Mouse (Mus musculus): ENCODE results near the gene Adad2. TPM values are rescaled to one million over a fixed set of nuclear protein-coding genes. Genes with fewer than 3 reads are reported as not detected.

Adad2 gene
- polyA plus RNA-seq, 1 experiment, result 1.7 TPM

- H3K36me3 ChIP-seq (ENCODE audit: control insufficient read depth, insufficient read depth, low read length, poor library complexity, severe bottlenecking), result no peaks in the 10 kb centered on the region
- no peaks in the 10 kb centered on the region for H3K9me3 ChIP-seq (replicated peaks; ENCODE audit: control insufficient read depth, insufficient read depth, low read length, poor library complexity, severe bottlenecking)
- TF ChIP-seq POLR2A (IDR thresholded peaks at IDR 0.05; ENCODE audit: insufficient read depth, low read length), result no peak
- no peak for TF ChIP-seq CTCF (IDR thresholded peaks at IDR 0.05; ENCODE audit: low read depth, low read length)
- no peak for TF ChIP-seq EP300 (IDR thresholded peaks at IDR 0.05; ENCODE audit: insufficient read depth, low read depth, low read length)
Measured at GRCm38 (mm10) chr8:119623061-119623460, 10.5 kb downstream of the Adad2 start.

GRCm38 (mm10) chr8:119623744-119624143 is 11.2 kb downstream of the Adad2 start:
- Histone ChIP-seq H3K27ac (ENCODE audit: insufficient read depth, low read length) (no peak overlapping the region), H3K4me1 (ENCODE audit: control insufficient read depth, insufficient read depth, low read length) (peaks cover 10% of the 10 kb centered on the region), H3K9me3 (replicated peaks; ENCODE audit: control insufficient read depth, insufficient read depth, low read length, poor library complexity, severe bottlenecking) (no peaks in the 10 kb centered on the region), H3K27me3 (ENCODE audit: control insufficient read depth, insufficient read depth, low read length, poor library complexity, severe bottlenecking) (no peaks in the 10 kb centered on the region), H3K9ac (ENCODE audit: low read depth, poor library complexity, severe bottlenecking) (no peak overlapping the region), H3K36me3 (ENCODE audit: control insufficient read depth, insufficient read depth, low read length, poor library complexity, severe bottlenecking) (no peaks in the 10 kb centered on the region), H3K4me3 (ENCODE audit: low read depth, low read length) (no peak overlapping the region)
- TF ChIP-seq EP300 (IDR thresholded peaks at IDR 0.05; ENCODE audit: insufficient read depth, low read depth, low read length) (no peak), POLR2A (IDR thresholded peaks at IDR 0.05; ENCODE audit: insufficient read depth, low read length) (no peak), CTCF (IDR thresholded peaks at IDR 0.05; ENCODE audit: low read depth, low read length) (no peak)

More at GRCm38 (mm10) chr8:119623061-119623460, 10.5 kb downstream of the Adad2 start:
- Histone ChIP-seq H3K27ac (ENCODE audit: insufficient read depth, low read length) (no peak overlapping the region), H3K27me3 (ENCODE audit: control insufficient read depth, insufficient read depth, low read length, poor library complexity, severe bottlenecking) (no peaks in the 10 kb centered on the region), H3K4me3 (ENCODE audit: low read depth, low read length) (no peak overlapping the region), H3K4me1 (ENCODE audit: control insufficient read depth, insufficient read depth, low read length) (peaks cover 13% of the 10 kb centered on the region), H3K9ac (ENCODE audit: low read depth, poor library complexity, severe bottlenecking) (no peak overlapping the region)

GRCm38 (mm10) chr8:119624916-119625315 is 12.4 kb downstream of the Adad2 start:
- Histone ChIP-seq H3K9ac (ENCODE audit: low read depth, poor library complexity, severe bottlenecking) (no peak overlapping the region), H3K27me3 (ENCODE audit: control insufficient read depth, insufficient read depth, low read length, poor library complexity, severe bottlenecking) (no peaks in the 10 kb centered on the region), H3K4me1 (ENCODE audit: control insufficient read depth, insufficient read depth, low read length) (peaks cover 10% of the 10 kb centered on the region), H3K36me3 (ENCODE audit: control insufficient read depth, insufficient read depth, low read length, poor library complexity, severe bottlenecking) (no peaks in the 10 kb centered on the region), H3K27ac (ENCODE audit: insufficient read depth, low read length) (no peak overlapping the region), H3K9me3 (replicated peaks; ENCODE audit: control insufficient read depth, insufficient read depth, low read length, poor library complexity, severe bottlenecking) (no peaks in the 10 kb centered on the region), H3K4me3 (ENCODE audit: low read depth, low read length) (no peak overlapping the region)
- TF ChIP-seq EP300 (IDR thresholded peaks at IDR 0.05; ENCODE audit: insufficient read depth, low read depth, low read length) (no peak), CTCF (IDR thresholded peaks at IDR 0.05; ENCODE audit: low read depth, low read length) (no peak), POLR2A (IDR thresholded peaks at IDR 0.05; ENCODE audit: insufficient read depth, low read length) (no peak)

- Histone ChIP-seq H3K27ac (ENCODE audit: insufficient read depth, low read length) (no peak overlapping the region), H3K27me3 (ENCODE audit: control insufficient read depth, insufficient read depth, low read length, poor library complexity, severe bottlenecking) (no peaks in the 10 kb centered on the region), H3K36me3 (ENCODE audit: control insufficient read depth, insufficient read depth, low read length, poor library complexity, severe bottlenecking) (no peaks in the 10 kb centered on the region), H3K4me1 (ENCODE audit: control insufficient read depth, insufficient read depth, low read length) (peaks cover 8% of the 10 kb centered on the region), H3K9ac (ENCODE audit: low read depth, poor library complexity, severe bottlenecking) (no peak overlapping the region), H3K9me3 (replicated peaks; ENCODE audit: control insufficient read depth, insufficient read depth, low read length, poor library complexity, severe bottlenecking) (no peaks in the 10 kb centered on the region), H3K4me3 (ENCODE audit: low read depth, low read length) (peak overlapping the region; percentile 14)
- no peak for TF ChIP-seq CTCF (IDR thresholded peaks at IDR 0.05; ENCODE audit: low read depth, low read length)
- TF ChIP-seq EP300 (IDR thresholded peaks at IDR 0.05; ENCODE audit: insufficient read depth, low read depth, low read length), result no peak
- TF ChIP-seq POLR2A (IDR thresholded peaks at IDR 0.05; ENCODE audit: insufficient read depth, low read length), result no peak
Measured at GRCm38 (mm10) chr8:119625788-119626187, 13.2 kb downstream of the Adad2 start.

GRCm38 (mm10) chr8:119627199-119627598 is 14.7 kb downstream of the Adad2 start:
- peaks cover 8% of the 10 kb centered on the region for H3K4me1 ChIP-seq (ENCODE audit: control insufficient read depth, insufficient read depth, low read length)
- no peaks in the 10 kb centered on the region for H3K9me3 ChIP-seq (replicated peaks; ENCODE audit: control insufficient read depth, insufficient read depth, low read length, poor library complexity, severe bottlenecking)
- no peak overlapping the region for H3K9ac ChIP-seq (ENCODE audit: low read depth, poor library complexity, severe bottlenecking)
- H3K36me3 ChIP-seq (ENCODE audit: control insufficient read depth, insufficient read depth, low read length, poor library complexity, severe bottlenecking), result no peaks in the 10 kb centered on the region
- no peak overlapping the region for H3K27ac ChIP-seq (ENCODE audit: insufficient read depth, low read length)
- H3K4me3 ChIP-seq (ENCODE audit: low read depth, low read length), result no peak overlapping the region
- TF ChIP-seq CTCF (IDR thresholded peaks at IDR 0.05; ENCODE audit: low read depth, low read length), result no peak
- no peak for TF ChIP-seq POLR2A (IDR thresholded peaks at IDR 0.05; ENCODE audit: insufficient read depth, low read length)
- TF ChIP-seq EP300 (IDR thresholded peaks at IDR 0.05; ENCODE audit: insufficient read depth, low read depth, low read length), result no peak
- H3K27me3 ChIP-seq (ENCODE audit: control insufficient read depth, insufficient read depth, low read length, poor library complexity, severe bottlenecking), result no peaks in the 10 kb centered on the region; the same call in 1 of the 2 replicates

GRCm38 (mm10) chr8:119627613-119628359 is 15.2 kb downstream of the Adad2 start:
- Histone ChIP-seq H3K36me3 (ENCODE audit: control insufficient read depth, insufficient read depth, low read length, poor library complexity, severe bottlenecking) (no peaks in the 10 kb centered on the region), H3K27ac (ENCODE audit: insufficient read depth, low read length) (no peak overlapping the region), H3K4me1 (ENCODE audit: control insufficient read depth, insufficient read depth, low read length) (peaks cover 8% of the 10 kb centered on the region), H3K9me3 (replicated peaks; ENCODE audit: control insufficient read depth, insufficient read depth, low read length, poor library complexity, severe bottlenecking) (no peaks in the 10 kb centered on the region), H3K4me3 (ENCODE audit: low read depth, low read length) (no peak overlapping the region), H3K27me3 (ENCODE audit: control insufficient read depth, insufficient read depth, low read length, poor library complexity, severe bottlenecking) (no peaks in the 10 kb centered on the region; the same call in 1 of the 2 replicates), H3K9ac (ENCODE audit: low read depth, poor library complexity, severe bottlenecking) (no peak overlapping the region)
- TF ChIP-seq POLR2A (IDR thresholded peaks at IDR 0.05; ENCODE audit: insufficient read depth, low read length) (no peak), EP300 (IDR thresholded peaks at IDR 0.05; ENCODE audit: insufficient read depth, low read depth, low read length) (peak; percentile 76), CTCF (IDR thresholded peaks at IDR 0.05; ENCODE audit: low read depth, low read length) (peak; percentile 20)
